12 mouse cellular contexts compared by ENCODE assay signal in genomic region chr10:80369995-80370747, GRCm38 (mm10). TPM values are rescaled to one million over a fixed set of nuclear protein-coding genes. Genes with fewer than 3 reads are reported as not detected.
DNase-seq lines count a peak whose midpoint lies in the region; ATAC-seq and TF ChIP-seq lines count a peak whose summit lies in the region.
"Had no signal": no experiment of that assay in that cellular context is flagged by ENCODE, and none has a peak within 500 bp of the region (broad histone marks: within the 10 kb centered on the region; RNA-seq: fewer than 3 reads in every experiment).

No protein-coding gene starts in this region.

- WGBS in liver, adult 2 months, result 74% methylated on average over 21 of the region's 21 CpGs
- 82% methylated on average over 21 of the region's 21 CpGs for WGBS in midbrain, embryonic 15.5 days
- WGBS in embryonic facial prominence, embryonic 10.5 days, result 82% methylated on average over 21 of the region's 21 CpGs

- no peaks in the 10 kb centered on the region for H3K79me2 ChIP-seq in liver, adult 2 months (ENCODE audit: control insufficient read depth, insufficient read depth, low read length)

- H3K36me3 ChIP-seq in liver, adult 2 months (ENCODE audit: control insufficient read depth, insufficient read depth, low read length), result no peaks in the 10 kb centered on the region
- no peaks in the 10 kb centered on the region for H3K36me3 ChIP-seq in midbrain, embryonic 15.5 days (replicated peaks)
- no peaks in the 10 kb centered on the region for H3K36me3 ChIP-seq in embryonic facial prominence, embryonic 10.5 days (replicated peaks)

- H3K27ac ChIP-seq in liver, adult 2 months (replicated peaks; ENCODE audit: insufficient read depth, low read depth, low read length), result no peak overlapping the region
- H3K27ac ChIP-seq in embryonic fibroblast, embryonic 13.5 days (ENCODE audit: insufficient read depth, low read length), result no peak overlapping the region
- H3K27ac ChIP-seq in midbrain, embryonic 15.5 days, result no peak overlapping the region
- no peak overlapping the region for H3K27ac ChIP-seq in embryonic facial prominence, embryonic 10.5 days (replicated peaks)

- no peaks in the 10 kb centered on the region for H3K27me3 ChIP-seq in liver, adult 2 months (ENCODE audit: control insufficient read depth, insufficient read depth, low read length)
- no peaks in the 10 kb centered on the region for H3K27me3 ChIP-seq in midbrain, embryonic 15.5 days (replicated peaks)
- peaks cover 49% of the 10 kb centered on the region for H3K27me3 ChIP-seq in embryonic facial prominence, embryonic 10.5 days (replicated peaks; ENCODE audit: low read depth, poor library complexity, severe bottlenecking)

- H3K4me1 ChIP-seq in liver, adult 2 months (ENCODE audit: control insufficient read depth, insufficient read depth, low read length), result peaks cover 3% of the 10 kb centered on the region; the same call in 1 of the 2 replicates
- H3K4me1 ChIP-seq in embryonic fibroblast, embryonic 13.5 days (ENCODE audit: control insufficient read depth, insufficient read depth, low read length), result no peaks in the 10 kb centered on the region; the same call in 1 of the 2 replicates
- H3K4me1 ChIP-seq in midbrain, embryonic 15.5 days, result peaks cover 11% of the 10 kb centered on the region
- peaks cover 17% of the 10 kb centered on the region for H3K4me1 ChIP-seq in embryonic facial prominence, embryonic 10.5 days

- H3K9me3 ChIP-seq in midbrain, embryonic 15.5 days, result no peaks in the 10 kb centered on the region
- peaks cover 6% of the 10 kb centered on the region; the same call in 1 of the 2 replicates for H3K9me3 ChIP-seq in embryonic facial prominence, embryonic 10.5 days

- H3K4me2 ChIP-seq in midbrain, embryonic 15.5 days, result no peak overlapping the region

- ATAC-seq in CD4-positive, CD25-positive, alpha-beta regulatory T cell, adult 4 months, result no peak
- ATAC-seq in midbrain, embryonic 15.5 days (replicated peaks), result no peak

- peak; percentile 70 for TF ChIP-seq CTCF in liver, adult 2 months (IDR thresholded peaks at IDR 0.05; ENCODE audit: low read depth, low read length)
- 0 out of 2 replicates have a peak, but pooled peaks have one; percentile 8 for TF ChIP-seq CTCF in embryonic fibroblast, embryonic 13.5 days (IDR thresholded peaks at IDR 0.05; ENCODE audit: borderline replicate concordance, insufficient read depth, low read length)

- H3K9ac ChIP-seq in liver, adult 2 months (ENCODE audit: low read depth, low read length), result no peak overlapping the region
- H3K9ac ChIP-seq in midbrain, embryonic 15.5 days, result no peak overlapping the region

- DNase-seq in CD4-positive, CD25-positive, alpha-beta regulatory T cell, adult 2 months (ENCODE audit: low read depth, low spot score), result peak; percentile 58
- DNase-seq in liver, adult 2 months (ENCODE audit: extremely low read depth, low read depth, low spot score), result no peak
- DNase-seq in liver, result no peak
- DNase-seq in CD4-positive helper T cell, adult 2 months (ENCODE audit: low read depth, low spot score), result peak; percentile 42
- no peak for DNase-seq in embryonic facial prominence, embryonic 10.5 days (ENCODE audit: low spot score)
- DNase-seq: embryo, embryonic 11 days; heart, postnatal 36 days; kidney, adult 9 months; layer of hippocampus, postnatal 36 days had no signal

- H3K4me3 ChIP-seq in liver, adult 2 months (ENCODE audit: insufficient read depth, low read depth, low read length), result no peak overlapping the region
- no peak overlapping the region for H3K4me3 ChIP-seq in embryonic fibroblast, embryonic 13.5 days (ENCODE audit: insufficient read depth, low read length)
- no peak overlapping the region for H3K4me3 ChIP-seq in midbrain, embryonic 15.5 days
- no peak overlapping the region for H3K4me3 ChIP-seq in embryonic facial prominence, embryonic 10.5 days

- TF ChIP-seq POLR2A in liver, adult 2 months (IDR thresholded peaks at IDR 0.05; ENCODE audit: extremely low read depth, insufficient read depth, low read length), result no peak
- TF ChIP-seq POLR2A in embryonic fibroblast, embryonic 13.5 days (IDR thresholded peaks at IDR 0.05; ENCODE audit: low read depth, low read length), result no peak

RNA-seq across cellular contexts. Expression of gene Plk5, which starts 13.9 kb away (rescaled TPM):
- polyA plus RNA-seq in CD4-positive, CD25-positive, alpha-beta regulatory T cell, adult 4 months (2017; shearing (Covaris generic)), result not detected
- total RNA-seq in liver, adult 2 months (2014; rRNA removed), result 0.60 and 1.4 TPM in 2 replicates
- polyA plus RNA-seq in liver, adult 2 months (2012; rRNA removed), result 3.5 and 6.6 TPM in 2 replicates
- not detected in 2 replicates for polyA plus RNA-seq in embryonic fibroblast, embryonic 13.5 days (2011; ENCODE audit: insufficient read length, low read depth, missing spikeins)
- polyA plus RNA-seq in midbrain, embryonic 15.5 days (2015; fragmentation: Nextera tagmentation; extraction: Ambion mirVana), result 6.2 TPM in 2 replicates
- polyA plus RNA-seq in embryonic facial prominence, embryonic 10.5 days (2016; fragmentation: Nextera tagmentation; extraction: Ambion mirVana), result 0.37 and 0.43 TPM in 2 replicates

RNA-seq across cellular contexts. Expression of gene Mex3d, which starts 17.3 kb away (rescaled TPM):
- polyA plus RNA-seq in CD4-positive, CD25-positive, alpha-beta regulatory T cell, adult 4 months (2017; shearing (Covaris generic)), result 1 to 10 TPM in 1 of 2 experiments, not detected in 1; 1.3 TPM
- 1.0 and 2.6 TPM in 2 replicates for total RNA-seq in liver, adult 2 months (2014; rRNA removed)
- 2.1 and 2.4 TPM in 2 replicates for polyA plus RNA-seq in liver, adult 2 months (2012; rRNA removed)
- 39.1 and 40.4 TPM in 2 replicates for polyA plus RNA-seq in embryonic fibroblast, embryonic 13.5 days (2011; ENCODE audit: insufficient read length, low read depth, missing spikeins)
- 18.3 and 18.8 TPM in 2 replicates for polyA plus RNA-seq in midbrain, embryonic 15.5 days (2015; fragmentation: Nextera tagmentation; extraction: Ambion mirVana)
- 6.4 and 7.1 TPM in 2 replicates for polyA plus RNA-seq in embryonic facial prominence, embryonic 10.5 days (2016; fragmentation: Nextera tagmentation; extraction: Ambion mirVana)

RNA-seq across cellular contexts. Expression of gene Adamtsl5, which starts 22.0 kb away (rescaled TPM):
- not detected for polyA plus RNA-seq in CD4-positive, CD25-positive, alpha-beta regulatory T cell, adult 4 months (2017; shearing (Covaris generic))
- total RNA-seq in liver, adult 2 months (2014; rRNA removed), result 0.28 and 0.40 TPM in 2 replicates
- polyA plus RNA-seq in liver, adult 2 months (2012; rRNA removed), result 1.4 and 1.6 TPM in 2 replicates
- polyA plus RNA-seq in embryonic fibroblast, embryonic 13.5 days (2011; ENCODE audit: insufficient read length, low read depth, missing spikeins), result 22.9 and 30.1 TPM in 2 replicates
- polyA plus RNA-seq in midbrain, embryonic 15.5 days (2015; fragmentation: Nextera tagmentation; extraction: Ambion mirVana), result 0.67 and 0.79 TPM in 2 replicates
- 0.65 and 0.88 TPM in 2 replicates for polyA plus RNA-seq in embryonic facial prominence, embryonic 10.5 days (2016; fragmentation: Nextera tagmentation; extraction: Ambion mirVana)

RNA-seq across cellular contexts. Expression of gene Mbd3, which starts 29.2 kb away (rescaled TPM):
- 10 to 100 TPM; 26.7 to 27.2 TPM for polyA plus RNA-seq in CD4-positive, CD25-positive, alpha-beta regulatory T cell, adult 4 months (2017; shearing (Covaris generic))
- 21.1 and 32.8 TPM in 2 replicates for total RNA-seq in liver, adult 2 months (2014; rRNA removed)
- polyA plus RNA-seq in liver, adult 2 months (2012; rRNA removed), result 73.5 and 76.7 TPM in 2 replicates
- polyA plus RNA-seq in embryonic fibroblast, embryonic 13.5 days (2011; ENCODE audit: insufficient read length, low read depth, missing spikeins), result 83.3 and 99.1 TPM in 2 replicates
- 227 and 250 TPM in 2 replicates for polyA plus RNA-seq in midbrain, embryonic 15.5 days (2015; fragmentation: Nextera tagmentation; extraction: Ambion mirVana)
- polyA plus RNA-seq in embryonic facial prominence, embryonic 10.5 days (2016; fragmentation: Nextera tagmentation; extraction: Ambion mirVana), result 371 and 377 TPM in 2 replicates

RNA-seq across cellular contexts. Expression of gene Uqcr11, which starts 36.5 kb away (rescaled TPM):
- polyA plus RNA-seq in CD4-positive, CD25-positive, alpha-beta regulatory T cell, adult 4 months (2017; shearing (Covaris generic)), result 100 to 1,000 TPM; 268 to 337 TPM
- total RNA-seq in liver, adult 2 months (2014; rRNA removed), result 1,362 and 1,401 TPM in 2 replicates
- polyA plus RNA-seq in liver, adult 2 months (2012; rRNA removed), result 2,210 and 2,521 TPM in 2 replicates
- polyA plus RNA-seq in embryonic fibroblast, embryonic 13.5 days (2011; ENCODE audit: insufficient read length, low read depth, missing spikeins), result 182 and 231 TPM in 2 replicates
- polyA plus RNA-seq in midbrain, embryonic 15.5 days (2015; fragmentation: Nextera tagmentation; extraction: Ambion mirVana), result 581 and 629 TPM in 2 replicates
- 615 and 629 TPM in 2 replicates for polyA plus RNA-seq in embryonic facial prominence, embryonic 10.5 days (2016; fragmentation: Nextera tagmentation; extraction: Ambion mirVana)

Comparison
In these comparisons a context has a peak if more than half of its experiments do, and no peak if none do; other contexts are left out.
1. DNase-seq: peak in CD4-positive, CD25-positive, alpha-beta regulatory T cell, adult 2 months (single experiment) and CD4-positive helper T cell, adult 2 months (single experiment); none in liver, adult 2 months (single experiment), liver (single experiment) and embryonic facial prominence, embryonic 10.5 days (single experiment).